Mouse (Mus musculus) liver, postnatal 0 days (tissue): ENCODE measurements around the gene Cbarp.

Experiments
- CTCF ChIP-seq: sonication (generic); IDR thresholded peaks from 2 replicates; pipeline ENCODE4 v1.5.1; 2016; ENCODE audit warnings: antibody characterized with exemption, low read depth
- EP300 ChIP-seq: IDR thresholded peaks from 2 replicates; pipeline ENCODE4 v1.6.1; 2016; ENCODE audit warnings: antibody characterized with exemption, low read depth, mild to moderate bottlenecking

- TF ChIP-seq CTCF: no peak
- TF ChIP-seq EP300: no peak
These were observed 32.7 kb upstream of the Cbarp start for GRCm38 (mm10) chr10:80173358-80173757.
